Mouse (Mus musculus) thymus, adult 2 months (tissue): Measurements from ENCODE around the gene Plekhm1. TPM values are rescaled to one million over a fixed set of nuclear protein-coding genes. Genes with fewer than 3 reads are reported as not detected.

Experiments used
- DNase-seq: peaks from one replicate; pipeline ENCODE4 v3.0.0; 2021
- H3K27ac ChIP-seq: fragments of 200-500 bp; 2 replicates; pipeline ENCODE4 v1.5.1; 2012; ENCODE audit warnings: low read length, control low read depth; ENCODE audit not compliant: control insufficient read depth, insufficient read depth
- H3K27me3 ChIP-seq: fragments of 200-500 bp; 2 replicates; pipeline ENCODE4 v1.6.1; 2012; ENCODE audit warnings: mild to moderate bottlenecking, low read length, moderate library complexity, mixed read lengths; ENCODE audit not compliant: control insufficient read depth, insufficient read depth
- H3K36me3 ChIP-seq: fragments of 200-500 bp; 2 replicates; pipeline ENCODE4 v1.6.1; 2012; ENCODE audit warnings: mild to moderate bottlenecking, low read length, moderate library complexity; ENCODE audit not compliant: control insufficient read depth, insufficient read depth
- H3K4me1 ChIP-seq: fragments of 200-500 bp; replicated peaks from 2 replicates; pipeline ENCODE4 v1.6.1; 2012; ENCODE audit warnings: low read length; ENCODE audit not compliant: control insufficient read depth, insufficient read depth
- H3K4me3 ChIP-seq: fragments of 200-500 bp; 2 replicates; pipeline ENCODE4 v1.5.1; 2012; ENCODE audit warnings: mild to moderate bottlenecking, low read length, control low read depth, moderate library complexity; ENCODE audit not compliant: control insufficient read depth, insufficient read depth
- CTCF ChIP-seq: fragments of 200-500 bp; IDR thresholded peaks from 2 replicates; pipeline ENCODE4 v1.5.1; 2012; ENCODE audit warnings: mild to moderate bottlenecking, control low read depth, low read length, moderate library complexity, borderline replicate concordance; ENCODE audit not compliant: control insufficient read depth, poor library complexity, insufficient read depth; ENCODE audit errors: extremely low read depth
- POLR2A ChIP-seq: fragments of 200-500 bp; IDR thresholded peaks from 2 replicates; pipeline ENCODE4 v1.6.1; 2012; ENCODE audit warnings: mild to moderate bottlenecking, low read length, control low read depth, moderate library complexity; ENCODE audit not compliant: control insufficient read depth, poor library complexity, insufficient read depth; ENCODE audit errors: extremely low read depth
- WGBS: fragments of 180-500 bp; shearing (Covaris S2); methylation state at CpG from one replicate; pipeline ENCODE4 v1.1.7; 2018; 5-methylcytosine and 5-hydroxymethylcytosine counted together
- polyA plus RNA-seq: library from polyadenylated mRNA; depleted of rRNA; stranded (reverse); fragments of >200 nt; gene quantifications from 2 replicates; pipeline ENCODE4 v1.2.3, GENCODE M21; 2012

Plekhm1 gene
- polyA plus RNA-seq, 1 experiment = 43.6 TPM

DNA sequence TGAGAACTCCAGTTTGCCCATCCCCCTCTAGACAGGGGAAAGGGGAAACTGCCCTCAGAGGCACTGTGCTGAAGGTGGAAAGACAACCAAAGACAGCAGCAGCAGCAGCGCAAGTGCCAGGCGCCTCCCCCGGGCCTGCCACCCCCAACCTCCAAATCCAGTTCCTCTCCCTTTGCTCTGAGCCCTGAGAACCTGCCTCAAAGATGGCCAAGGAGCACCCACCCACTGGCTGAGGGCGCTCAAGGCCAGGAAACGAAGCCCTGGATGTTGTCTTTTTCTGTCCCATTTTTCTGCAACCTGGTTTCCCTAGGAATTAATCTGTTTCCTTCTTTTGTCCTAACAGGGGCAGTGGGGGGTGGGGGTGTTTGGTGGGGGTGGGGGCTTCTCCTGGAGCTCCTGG is 48.2 kb downstream of the Plekhm1 start:
- Histone ChIP-seq H3K27ac (no peak overlapping the region), H3K4me1 (peaks cover 35% of the 10 kb centered on the region), H3K4me3 (no peak overlapping the region), H3K27me3 (peaks cover 15% of the 10 kb centered on the region; the same call in 1 of the 2 replicates), H3K36me3 (no peaks in the 10 kb centered on the region)
- no peak for TF ChIP-seq CTCF
- TF ChIP-seq POLR2A = no peak
- 62% methylated on average over 5 of the region's 5 CpGs for WGBS
- no peak for DNase-seq

DNA sequence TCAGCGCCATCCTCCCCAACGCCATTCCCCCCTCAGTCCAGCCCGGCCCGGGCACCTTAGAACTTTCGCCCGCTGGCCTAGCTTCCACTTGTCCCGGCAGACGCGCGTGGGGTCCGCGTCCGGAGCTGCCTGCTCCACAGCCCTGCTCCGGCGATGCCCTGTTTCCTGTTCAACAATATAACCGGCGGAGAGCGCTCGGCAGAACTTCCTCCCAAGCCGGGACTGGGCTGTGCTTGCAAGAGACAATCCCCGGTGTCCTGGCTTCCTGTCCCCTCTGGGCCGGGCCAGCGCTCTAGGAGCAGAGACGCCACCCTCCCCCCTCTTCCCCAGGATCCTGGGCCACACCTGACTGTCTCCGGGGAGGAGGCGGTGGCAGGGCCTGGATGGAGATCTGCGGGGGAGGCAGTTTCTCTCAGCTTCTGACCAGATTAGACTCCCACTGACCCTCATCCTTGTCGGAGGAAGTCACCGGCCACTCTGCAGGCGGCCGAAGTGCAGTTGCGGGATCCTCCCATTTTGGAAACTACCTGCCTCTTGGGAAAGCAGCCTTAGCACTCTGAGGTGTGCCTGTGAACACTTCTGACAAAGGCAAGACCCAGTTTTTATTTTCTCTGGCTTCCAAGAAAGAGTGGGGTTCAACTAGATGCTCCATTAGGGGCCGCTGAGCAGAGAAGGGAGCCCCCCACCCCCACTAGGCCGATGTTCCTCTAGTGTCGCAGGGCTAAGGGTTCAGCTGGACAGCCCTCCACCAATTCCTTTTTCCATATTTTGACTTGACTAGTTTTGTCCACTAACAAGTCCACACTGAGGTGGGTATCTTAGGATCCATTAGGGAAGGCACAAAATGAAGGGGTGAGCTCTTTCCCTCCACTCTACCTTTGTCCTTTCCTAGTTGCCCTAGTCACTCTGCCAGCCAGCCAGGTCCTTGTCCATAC is 49.0 kb downstream of the Plekhm1 start, which contains the start of gene Arhgap27:
Arhgap27 (minus strand) TSS at position 479 of the 935 bp plus-strand sequence.
- Histone ChIP-seq H3K4me3 (peak within 1 kb of the TSS; percentile 52), H3K36me3 (no peaks in the 10 kb centered on the region), H3K4me1 (peaks cover 37% of the 10 kb centered on the region), H3K27ac (no peak within 1 kb of the TSS), H3K27me3 (peaks cover 15% of the 10 kb centered on the region; the same call in 1 of the 2 replicates)
- 3% methylated on average over 35 of the region's 35 CpGs for WGBS
- TF ChIP-seq CTCF = 0 out of 2 replicates have a peak, but pooled peaks have one; percentile 9
- no peak for TF ChIP-seq POLR2A
- DNase-seq = peak; percentile 64

DNA sequence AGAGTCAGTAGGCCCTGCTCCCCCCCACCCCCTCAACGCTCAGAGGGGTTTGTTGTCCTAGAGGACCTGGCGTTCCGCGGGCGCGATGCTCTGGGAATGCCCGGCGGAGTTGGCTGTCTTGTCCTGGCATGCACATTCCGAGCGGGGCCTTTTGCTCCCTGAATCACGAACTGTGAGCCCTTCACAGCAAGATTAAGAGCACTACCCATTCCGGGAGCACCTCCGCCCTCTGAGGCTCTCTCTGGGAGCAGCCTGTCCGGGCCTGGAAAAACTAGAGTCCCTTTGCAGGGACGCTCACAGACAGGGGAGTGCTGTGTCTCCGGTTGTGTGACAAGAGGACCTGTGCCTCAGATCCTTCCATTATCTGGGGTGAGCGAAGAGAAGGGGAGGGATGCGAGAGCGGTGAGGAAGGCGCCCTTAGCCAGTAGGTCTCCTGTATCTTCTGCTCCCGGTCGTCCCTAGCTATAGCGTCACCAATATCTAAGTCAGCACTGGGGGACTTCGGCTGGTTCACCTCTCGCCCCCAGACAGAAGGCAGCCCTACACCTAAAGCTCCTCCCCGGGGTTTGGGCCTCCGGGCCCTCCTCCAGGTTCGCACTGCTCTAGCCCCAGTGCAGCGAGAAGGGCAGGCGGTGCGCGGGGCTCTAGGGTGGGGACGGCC is 49.8 kb downstream of the Plekhm1 start:
- TF ChIP-seq POLR2A = no peak
- no peak for TF ChIP-seq CTCF
- Histone ChIP-seq H3K27ac (no peak overlapping the region), H3K36me3 (no peaks in the 10 kb centered on the region), H3K4me1 (peaks cover 37% of the 10 kb centered on the region), H3K27me3 (peaks cover 15% of the 10 kb centered on the region; the same call in 1 of the 2 replicates), H3K4me3 (peak overlapping the region; percentile 52)
- no peak for DNase-seq
- WGBS = 5% methylated on average over 32 of the region's 33 CpGs

DNA sequence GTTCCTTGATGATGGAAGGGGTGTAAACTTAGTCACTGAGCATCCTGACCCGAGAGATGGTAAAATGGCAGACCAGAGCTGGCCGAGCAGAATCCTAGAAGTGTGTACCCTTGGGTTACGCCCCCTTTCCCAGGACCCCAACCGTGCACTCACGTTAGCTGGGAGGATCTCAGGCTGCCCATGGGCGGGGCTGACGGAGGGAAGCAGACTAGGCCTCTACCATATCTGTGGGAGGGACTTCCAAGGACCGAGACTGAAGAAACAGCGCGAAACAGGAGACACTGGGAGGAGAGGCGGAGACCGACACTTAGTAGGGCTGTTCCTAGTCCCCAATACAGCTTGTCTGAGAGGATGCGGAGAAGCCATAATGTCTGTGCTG is 50.4 kb downstream of the Plekhm1 start:
- H3K4me1 ChIP-seq = peaks cover 37% of the 10 kb centered on the region
- H3K27me3 ChIP-seq = peaks cover 15% of the 10 kb centered on the region; the same call in 1 of the 2 replicates
- WGBS = 18% methylated on average over 13 of the region's 13 CpGs
- peak overlapping the region; percentile 52 for H3K4me3 ChIP-seq
- DNase-seq = no peak
- H3K36me3 ChIP-seq = no peaks in the 10 kb centered on the region
- H3K27ac ChIP-seq = no peak overlapping the region
- TF ChIP-seq POLR2A (no peak), CTCF (no peak)

DNA sequence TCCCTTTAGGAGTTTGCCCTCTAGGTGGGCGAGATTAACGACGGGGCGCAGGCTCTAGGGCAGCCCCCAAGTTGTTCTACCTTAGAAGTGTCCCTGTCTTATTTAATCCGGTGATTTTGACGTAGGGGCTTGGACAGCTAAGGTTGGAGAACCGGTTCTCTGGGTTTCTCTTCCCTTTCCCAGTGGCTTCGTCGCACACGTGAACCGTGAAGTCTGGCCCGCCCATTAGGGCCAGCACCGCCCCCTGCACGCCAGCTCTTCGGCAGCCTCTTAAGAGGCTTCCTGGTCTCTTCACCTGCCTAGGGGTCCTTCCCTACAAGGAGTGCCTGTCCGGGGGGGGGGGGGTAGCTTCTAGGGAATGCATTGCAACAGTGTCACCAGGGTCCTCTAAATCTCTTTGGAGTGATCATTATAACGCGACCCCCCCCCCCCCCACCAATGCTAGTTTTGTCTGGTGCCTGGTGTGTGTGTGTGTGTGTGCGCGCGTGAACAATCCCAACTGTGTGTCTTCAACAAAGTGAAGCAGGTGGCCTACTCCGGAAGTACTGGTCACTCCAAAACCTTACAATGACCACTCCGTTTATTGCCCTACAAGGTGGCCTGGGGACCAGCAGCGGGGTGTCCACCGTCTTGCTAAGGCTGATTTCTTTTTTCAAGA is 51.0 kb downstream of the Plekhm1 start:
- Histone ChIP-seq H3K27me3 (peaks cover 15% of the 10 kb centered on the region; the same call in 1 of the 2 replicates), H3K4me1 (peaks cover 37% of the 10 kb centered on the region), H3K4me3 (no peak overlapping the region), H3K27ac (no peak overlapping the region), H3K36me3 (no peaks in the 10 kb centered on the region)
- 20% methylated on average over 23 of the region's 25 CpGs for WGBS
- no peak for DNase-seq
- TF ChIP-seq CTCF = no peak
- TF ChIP-seq POLR2A = no peak

DNA sequence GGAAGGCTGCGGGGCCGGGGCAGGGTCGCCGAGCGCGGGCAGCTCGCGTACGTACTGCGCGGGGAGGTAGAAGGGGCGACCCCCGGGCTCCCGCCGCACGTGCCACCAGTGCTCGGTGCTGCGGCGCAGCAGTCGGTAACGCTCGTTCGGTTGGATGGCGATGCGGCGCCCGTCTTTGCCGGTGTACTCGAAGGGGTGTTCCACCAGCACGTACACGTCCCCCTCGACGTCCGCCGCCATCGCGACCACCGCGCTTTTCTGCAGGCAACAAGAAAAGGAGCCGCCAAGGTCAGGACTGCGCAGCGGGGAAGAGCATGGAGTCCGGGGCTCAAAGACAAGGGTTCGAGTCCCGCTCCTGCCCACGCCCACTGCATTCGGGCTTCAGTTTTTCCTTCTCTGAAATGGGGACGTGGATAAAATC is 51.8 kb downstream of the Plekhm1 start:
- H3K27me3 ChIP-seq = peaks cover 15% of the 10 kb centered on the region; the same call in 1 of the 2 replicates
- peak overlapping the region; percentile 37 for H3K4me3 ChIP-seq
- WGBS = 12% methylated on average over 48 of the region's 48 CpGs
- peaks cover 37% of the 10 kb centered on the region for H3K4me1 ChIP-seq
- no peak overlapping the region for H3K27ac ChIP-seq
- no peak for DNase-seq
- no peaks in the 10 kb centered on the region for H3K36me3 ChIP-seq
- TF ChIP-seq POLR2A (no peak), CTCF (no peak)
